Mouse (Mus musculus): ENCODE results near the gene Med13l. TPM values are rescaled to one million over a fixed set of nuclear protein-coding genes. Genes with fewer than 3 reads are reported as not detected.

The Med13l gene
- polyA plus RNA-seq, 1 experiment from 2014 or later = 20.5 TPM

- no peaks in the 10 kb centered on the region for H3K27me3 ChIP-seq (ENCODE audit: control insufficient read depth, insufficient read depth, low read length)
- WGBS = 11% methylated on average over 9 of the region's 9 CpGs
- no peak overlapping the region for H3K9ac ChIP-seq (replicated peaks; ENCODE audit: low read length)
- no peaks in the 10 kb centered on the region for H3K36me3 ChIP-seq (ENCODE audit: control insufficient read depth, insufficient read depth, low read length)
- no peak overlapping the region; the same call in 1 of the 2 replicates for H3K4me2 ChIP-seq (ENCODE audit: low read length)
- H3K27ac ChIP-seq (replicated peaks; ENCODE audit: low read depth, low read length) = no peak overlapping the region
- DNase-seq (no peak), ATAC-seq (ENCODE audit: low FRiP score, low TSS enrichment) (no peak)
- no peaks in the 10 kb centered on the region for H3K9me3 ChIP-seq (ENCODE audit: control insufficient read depth, low read length)
- no peak overlapping the region for H3K4me3 ChIP-seq (replicated peaks; ENCODE audit: low read depth, low read length)
- H3K4me1 ChIP-seq (ENCODE audit: control insufficient read depth, insufficient read depth, low read length) = peaks cover 61% of the 10 kb centered on the region
Measured at GRCm38 (mm10) chr5:118702674-118703073, 142.2 kb downstream of the Med13l start.

GRCm38 (mm10) chr5:118704148-118704547, 143.7 kb downstream of the Med13l start:
- WGBS = 81% methylated on average over 3 of the region's 3 CpGs
- Histone ChIP-seq H3K27ac (replicated peaks; ENCODE audit: low read depth, low read length) (no peak overlapping the region), H3K27me3 (ENCODE audit: control insufficient read depth, insufficient read depth, low read length) (no peaks in the 10 kb centered on the region), H3K36me3 (ENCODE audit: control insufficient read depth, insufficient read depth, low read length) (no peaks in the 10 kb centered on the region), H3K4me3 (replicated peaks; ENCODE audit: low read depth, low read length) (no peak overlapping the region), H3K9me3 (ENCODE audit: control insufficient read depth, low read length) (no peaks in the 10 kb centered on the region), H3K4me1 (ENCODE audit: control insufficient read depth, insufficient read depth, low read length) (peaks cover 63% of the 10 kb centered on the region), H3K4me2 (ENCODE audit: low read length) (no peak overlapping the region), H3K9ac (replicated peaks; ENCODE audit: low read length) (no peak overlapping the region)
- no peak for ATAC-seq (ENCODE audit: low FRiP score, low TSS enrichment)
- DNase-seq = no peak

GRCm38 (mm10) chr5:118704960-118705359, 144.5 kb downstream of the Med13l start:
- peaks cover 68% of the 10 kb centered on the region for H3K4me1 ChIP-seq (ENCODE audit: control insufficient read depth, insufficient read depth, low read length)
- H3K9ac ChIP-seq (replicated peaks; ENCODE audit: low read length) = no peak overlapping the region
- no peaks in the 10 kb centered on the region for H3K27me3 ChIP-seq (ENCODE audit: control insufficient read depth, insufficient read depth, low read length)

GRCm38 (mm10) chr5:118706009-118706408, 145.5 kb downstream of the Med13l start:
- Histone ChIP-seq H3K9me3 (ENCODE audit: control insufficient read depth, low read length) (no peaks in the 10 kb centered on the region), H3K4me1 (ENCODE audit: control insufficient read depth, insufficient read depth, low read length) (peaks cover 73% of the 10 kb centered on the region), H3K4me2 (ENCODE audit: low read length) (no peak overlapping the region), H3K4me3 (replicated peaks; ENCODE audit: low read depth, low read length) (no peak overlapping the region), H3K27me3 (ENCODE audit: control insufficient read depth, insufficient read depth, low read length) (no peaks in the 10 kb centered on the region), H3K27ac (replicated peaks; ENCODE audit: low read depth, low read length) (peak overlapping the region; percentile 53; the same call in 1 of the 2 replicates), H3K36me3 (ENCODE audit: control insufficient read depth, insufficient read depth, low read length) (no peaks in the 10 kb centered on the region), H3K9ac (replicated peaks; ENCODE audit: low read length) (no peak overlapping the region)
- ATAC-seq (ENCODE audit: low FRiP score, low TSS enrichment) = peak; percentile 31; the same call in 1 of the 2 replicates
- DNase-seq = peak; percentile 76
- WGBS = 24% methylated on average over 6 of the region's 6 CpGs

More at GRCm38 (mm10) chr5:118704960-118705359, 144.5 kb downstream of the Med13l start:
- Histone ChIP-seq H3K36me3 (ENCODE audit: control insufficient read depth, insufficient read depth, low read length) (no peaks in the 10 kb centered on the region), H3K9me3 (ENCODE audit: control insufficient read depth, low read length) (no peaks in the 10 kb centered on the region), H3K4me3 (replicated peaks; ENCODE audit: low read depth, low read length) (no peak overlapping the region), H3K4me2 (ENCODE audit: low read length) (no peak overlapping the region), H3K27ac (replicated peaks; ENCODE audit: low read depth, low read length) (no peak overlapping the region)
- 73% methylated on average over 9 of the region's 9 CpGs for WGBS
- ATAC-seq (ENCODE audit: low FRiP score, low TSS enrichment) = no peak
- DNase-seq = no peak

- peak; percentile 14; the same call in 1 of the 2 replicates for ATAC-seq (ENCODE audit: low FRiP score, low TSS enrichment)
- Histone ChIP-seq H3K4me2 (ENCODE audit: low read length) (no peak overlapping the region), H3K9me3 (ENCODE audit: control insufficient read depth, low read length) (no peaks in the 10 kb centered on the region), H3K4me1 (ENCODE audit: control insufficient read depth, insufficient read depth, low read length) (peaks cover 69% of the 10 kb centered on the region), H3K4me3 (replicated peaks; ENCODE audit: low read depth, low read length) (no peak overlapping the region), H3K27ac (replicated peaks; ENCODE audit: low read depth, low read length) (peak overlapping the region; percentile 53; the same call in 1 of the 2 replicates), H3K36me3 (ENCODE audit: control insufficient read depth, insufficient read depth, low read length) (no peaks in the 10 kb centered on the region), H3K27me3 (ENCODE audit: control insufficient read depth, insufficient read depth, low read length) (no peaks in the 10 kb centered on the region), H3K9ac (replicated peaks; ENCODE audit: low read length) (no peak overlapping the region)
- peak; percentile 39 for DNase-seq
- WGBS = 7% methylated on average over 3 of the region's 3 CpGs
Measured at GRCm38 (mm10) chr5:118706414-118706813, 145.9 kb downstream of the Med13l start.

- Histone ChIP-seq H3K36me3 (ENCODE audit: control insufficient read depth, insufficient read depth, low read length) (no peaks in the 10 kb centered on the region), H3K9ac (replicated peaks; ENCODE audit: low read length) (no peak overlapping the region), H3K4me2 (ENCODE audit: low read length) (no peak overlapping the region), H3K4me3 (replicated peaks; ENCODE audit: low read depth, low read length) (no peak overlapping the region), H3K27me3 (ENCODE audit: control insufficient read depth, insufficient read depth, low read length) (no peaks in the 10 kb centered on the region), H3K4me1 (ENCODE audit: control insufficient read depth, insufficient read depth, low read length) (peaks cover 69% of the 10 kb centered on the region), H3K27ac (replicated peaks; ENCODE audit: low read depth, low read length) (no peak overlapping the region), H3K9me3 (ENCODE audit: control insufficient read depth, low read length) (no peaks in the 10 kb centered on the region)
- no peak for ATAC-seq (ENCODE audit: low FRiP score, low TSS enrichment)
- no peak for DNase-seq
- WGBS = 51% methylated on average over 5 of the region's 5 CpGs
Measured at GRCm38 (mm10) chr5:118707501-118707900, 147.0 kb downstream of the Med13l start.

- Histone ChIP-seq H3K4me2 (ENCODE audit: low read length) (no peak overlapping the region), H3K4me1 (ENCODE audit: control insufficient read depth, insufficient read depth, low read length) (peaks cover 60% of the 10 kb centered on the region), H3K27ac (replicated peaks; ENCODE audit: low read depth, low read length) (no peak overlapping the region), H3K36me3 (ENCODE audit: control insufficient read depth, insufficient read depth, low read length) (no peaks in the 10 kb centered on the region), H3K9ac (replicated peaks; ENCODE audit: low read length) (no peak overlapping the region), H3K9me3 (ENCODE audit: control insufficient read depth, low read length) (no peaks in the 10 kb centered on the region), H3K27me3 (ENCODE audit: control insufficient read depth, insufficient read depth, low read length) (no peaks in the 10 kb centered on the region), H3K4me3 (replicated peaks; ENCODE audit: low read depth, low read length) (no peak overlapping the region)
- ATAC-seq (ENCODE audit: low FRiP score, low TSS enrichment) (no peak), DNase-seq (peak; percentile 79)
- WGBS = 69% methylated on average over 16 of the region's 16 CpGs
Measured at GRCm38 (mm10) chr5:118708215-118708949, 147.9 kb downstream of the Med13l start.

- Histone ChIP-seq H3K4me1 (ENCODE audit: control insufficient read depth, insufficient read depth, low read length) (peaks cover 53% of the 10 kb centered on the region), H3K4me3 (replicated peaks; ENCODE audit: low read depth, low read length) (no peak overlapping the region), H3K9me3 (ENCODE audit: control insufficient read depth, low read length) (no peaks in the 10 kb centered on the region), H3K27me3 (ENCODE audit: control insufficient read depth, insufficient read depth, low read length) (no peaks in the 10 kb centered on the region), H3K9ac (replicated peaks; ENCODE audit: low read length) (no peak overlapping the region), H3K27ac (replicated peaks; ENCODE audit: low read depth, low read length) (no peak overlapping the region), H3K4me2 (ENCODE audit: low read length) (no peak overlapping the region), H3K36me3 (ENCODE audit: control insufficient read depth, insufficient read depth, low read length) (no peaks in the 10 kb centered on the region)
- 81% methylated on average over 7 of the region's 7 CpGs for WGBS
- DNase-seq (no peak), ATAC-seq (ENCODE audit: low FRiP score, low TSS enrichment) (no peak)
Measured at GRCm38 (mm10) chr5:118709847-118710251, 149.4 kb downstream of the Med13l start.

- DNase-seq (no peak), ATAC-seq (ENCODE audit: low FRiP score, low TSS enrichment) (no peak)
- H3K9ac ChIP-seq (replicated peaks; ENCODE audit: low read length) = no peak overlapping the region
- H3K27me3 ChIP-seq (ENCODE audit: control insufficient read depth, insufficient read depth, low read length) = no peaks in the 10 kb centered on the region
- no peak overlapping the region for H3K27ac ChIP-seq (replicated peaks; ENCODE audit: low read depth, low read length)
- H3K4me2 ChIP-seq (ENCODE audit: low read length) = no peak overlapping the region
- H3K4me1 ChIP-seq (ENCODE audit: control insufficient read depth, insufficient read depth, low read length) = peaks cover 30% of the 10 kb centered on the region
- no peaks in the 10 kb centered on the region for H3K9me3 ChIP-seq (ENCODE audit: control insufficient read depth, low read length)
- H3K4me3 ChIP-seq (replicated peaks; ENCODE audit: low read depth, low read length) = no peak overlapping the region
- 80% methylated on average over 7 of the region's 7 CpGs for WGBS
- no peaks in the 10 kb centered on the region for H3K36me3 ChIP-seq (ENCODE audit: control insufficient read depth, insufficient read depth, low read length)
Measured at GRCm38 (mm10) chr5:118715518-118715917, 155.0 kb downstream of the Med13l start.

Measured in midbrain, embryonic 14.5 days (tissue).